Mouse (Mus musculus) frontal cortex, adult 2 months (tissue): ENCODE data around the gene C530008M17Rik. TPM values are rescaled to one million over a fixed set of nuclear protein-coding genes. Genes with fewer than 3 reads are reported as not detected.
A peak's percentile ranks its signal among the peaks of the same experiment; 100 is the strongest.

Experiments used
- DNase-seq, 2 experiments: peaks; one replicate each; pipeline ENCODE4 v3.0.0; 2022; ENCODE audit warnings: low spot score in 1 of 2; ENCODE audit errors: extremely low spot score in 1 of 2
- polyA plus RNA-seq: library from polyadenylated mRNA; depleted of rRNA; stranded (reverse); fragments of >200 nt; gene quantifications from 2 replicates; pipeline ENCODE4 v1.2.3, GENCODE M21; 2012; rRNA removed

The C530008M17Rik gene
- 33.1 and 38.0 TPM in 2 replicates for polyA plus RNA-seq

DNA sequence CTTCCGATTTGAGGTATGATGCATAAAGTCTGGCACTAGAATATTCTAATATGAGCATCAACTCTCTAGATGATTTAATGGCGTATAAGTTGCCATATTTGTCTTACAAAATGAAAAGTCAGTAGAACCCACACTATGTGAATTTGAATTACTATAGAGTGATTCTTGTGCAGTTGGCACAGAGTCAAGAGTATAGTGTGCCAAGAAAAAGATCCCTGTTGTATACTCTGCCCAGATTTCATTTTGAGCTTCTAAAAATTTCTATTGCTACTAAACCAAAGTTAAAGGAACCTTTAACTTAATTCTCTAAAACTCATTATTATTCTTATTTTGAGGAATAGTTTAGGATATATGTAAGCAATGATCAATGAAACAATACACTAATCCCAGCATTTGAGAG, at the start of gene C530008M17Rik:
Gene C530008M17Rik (plus strand): TSS at position 301 of the 400 bp plus-strand sequence.
- DNase-seq, result peak in 1 of 2 experiments; percentile 40

DNA sequence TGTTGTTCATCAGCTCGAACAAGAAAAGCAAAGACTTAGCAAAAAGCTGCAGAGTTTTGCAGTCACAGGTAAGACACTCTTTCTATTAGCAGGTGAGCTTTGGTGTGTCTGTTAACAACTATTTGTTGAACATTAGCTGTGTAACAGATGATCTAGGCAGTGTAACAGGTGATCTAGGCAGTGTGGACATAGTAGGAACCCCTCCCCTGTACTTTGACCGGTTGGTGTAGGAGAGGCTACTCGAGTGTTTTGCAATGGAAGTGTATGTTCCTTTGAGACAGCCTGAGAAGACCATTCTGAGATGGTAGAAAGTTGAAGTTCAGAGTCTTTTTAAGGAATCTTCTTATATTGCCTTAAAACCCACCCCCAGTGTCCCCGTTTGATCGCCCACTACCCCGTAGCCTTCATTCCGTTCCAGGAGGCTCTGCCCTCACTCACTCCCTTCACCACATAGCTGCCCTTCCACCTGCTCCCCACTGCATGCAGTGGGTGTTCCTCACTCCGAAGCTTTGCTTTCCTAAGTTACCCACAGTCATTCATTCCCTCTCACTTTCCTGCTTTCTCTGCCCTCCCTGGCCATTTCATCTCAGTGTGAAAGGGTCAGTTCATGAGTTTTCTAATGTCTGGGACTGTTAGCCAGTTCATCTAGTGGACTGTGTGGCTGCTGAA, 46.5 kb upstream of the C530008M17Rik start:
- DNase-seq, result no peak

DNA sequence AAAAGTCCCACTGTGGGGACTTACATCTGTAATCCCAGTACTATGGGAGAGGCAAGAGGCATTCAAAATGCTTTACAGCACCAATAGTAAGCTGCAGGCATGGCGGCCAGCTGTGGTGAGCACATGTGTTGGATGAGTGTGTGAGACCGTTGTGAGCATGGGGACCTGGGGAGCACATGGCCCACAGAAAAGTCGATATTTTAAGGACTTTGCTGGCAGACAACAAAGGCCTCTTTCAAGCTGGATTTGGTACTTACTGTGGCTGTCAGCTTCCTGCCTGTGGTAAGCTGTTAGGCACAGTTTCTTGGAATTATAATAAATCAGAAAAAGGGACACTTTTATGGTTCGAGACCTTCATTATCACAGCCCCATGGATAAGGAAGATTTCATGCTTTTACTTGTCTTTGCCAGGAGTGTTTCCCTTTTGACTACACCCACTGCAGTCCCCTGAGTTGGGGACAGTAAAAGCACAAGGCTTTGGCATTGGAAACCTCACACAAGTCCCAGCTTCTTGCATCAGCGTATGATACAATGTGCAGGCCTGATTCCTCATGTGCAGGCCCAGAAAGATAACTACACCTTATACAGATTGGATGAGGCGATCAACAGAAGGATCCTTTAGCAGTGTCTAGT, 43.3 kb upstream of the C530008M17Rik start:
- no peak for DNase-seq

DNA sequence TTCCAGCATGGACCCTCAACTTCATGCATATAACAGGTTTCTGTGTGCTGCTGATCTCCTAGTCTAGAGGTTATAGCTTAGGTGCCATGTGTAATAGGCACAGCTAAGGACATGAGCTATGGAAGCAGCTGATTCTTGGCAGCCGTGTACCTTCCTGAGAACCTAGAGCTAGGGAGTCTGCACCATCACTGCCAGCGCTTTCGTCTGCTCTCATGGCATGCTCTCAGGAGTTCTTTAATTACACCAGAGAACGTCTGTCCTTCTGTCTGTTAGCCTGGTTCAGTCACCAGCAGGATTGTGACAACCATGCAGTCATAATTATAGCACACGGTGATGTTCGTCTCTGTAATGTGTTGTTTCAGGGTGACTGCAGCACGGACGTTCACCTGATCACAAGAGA, 41.0 kb upstream of the C530008M17Rik start:
- no peak for DNase-seq

DNA sequence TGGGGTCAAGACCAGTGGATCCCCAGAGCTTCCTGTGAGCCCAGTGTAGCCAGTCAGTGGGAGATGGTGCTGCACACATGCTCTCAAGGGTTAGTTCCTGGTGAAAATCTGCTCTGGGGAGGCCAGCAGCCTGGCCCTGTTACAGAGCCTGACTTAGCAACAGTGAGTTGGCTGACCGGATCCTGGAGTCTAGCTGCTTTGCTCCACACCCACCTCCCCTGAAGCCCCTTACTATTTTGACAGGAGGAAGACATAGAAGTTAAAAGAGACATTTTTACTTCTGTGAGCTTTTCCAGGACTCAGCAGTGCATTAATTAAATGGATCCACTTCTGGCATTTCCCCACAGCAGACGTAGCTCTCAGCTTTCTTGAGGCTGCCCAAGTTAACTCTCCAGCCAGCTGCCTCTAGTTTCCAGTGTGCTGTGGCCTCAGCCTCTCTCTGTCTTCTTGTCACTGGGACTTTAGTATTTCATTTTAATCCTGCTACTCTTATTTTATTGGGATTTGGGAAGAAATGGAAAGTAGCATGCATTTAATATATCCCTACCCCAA, 40.0 kb upstream of the C530008M17Rik start:
- no peak for DNase-seq

DNA sequence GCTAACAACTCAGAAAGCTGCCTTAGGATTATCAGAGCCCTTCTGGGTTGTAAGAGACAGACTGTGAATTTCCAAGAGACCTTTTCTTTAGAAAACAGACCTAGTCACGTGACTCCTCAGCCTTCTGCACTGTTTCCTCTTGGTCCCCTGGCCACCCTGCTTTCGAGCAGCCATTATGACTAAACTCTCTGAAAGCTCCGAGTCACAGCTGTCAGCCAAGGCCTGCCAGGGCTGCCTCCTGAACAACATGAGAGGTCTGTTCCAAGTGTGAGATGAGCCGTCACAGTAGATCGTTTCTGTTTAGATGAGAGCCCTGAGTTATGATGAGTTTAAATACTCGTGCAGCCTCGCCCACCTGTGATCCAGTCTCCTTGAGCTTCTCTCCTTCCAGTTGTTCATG, 37.6 kb upstream of the C530008M17Rik start:
- DNase-seq, result no peak

DNA sequence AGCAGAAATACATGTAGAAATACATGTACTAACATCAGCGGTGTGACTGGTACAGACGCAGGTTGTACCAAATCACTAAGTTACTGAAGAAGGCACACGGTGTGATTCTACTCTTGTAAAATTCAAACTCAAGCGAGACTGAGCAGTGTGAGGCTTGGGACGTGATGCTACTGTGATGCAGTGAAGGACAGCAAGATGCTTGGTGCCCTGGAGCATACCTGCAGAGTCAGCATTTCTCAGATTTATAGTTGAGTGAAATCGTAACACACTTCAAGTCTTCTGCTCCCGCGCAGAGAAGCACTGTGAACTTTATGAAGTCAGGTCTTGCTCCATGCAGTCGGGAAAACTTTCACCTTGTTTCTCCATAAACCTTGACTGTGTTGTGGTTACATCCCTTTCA, 32.6 kb upstream of the C530008M17Rik start:
- no peak for DNase-seq

DNA sequence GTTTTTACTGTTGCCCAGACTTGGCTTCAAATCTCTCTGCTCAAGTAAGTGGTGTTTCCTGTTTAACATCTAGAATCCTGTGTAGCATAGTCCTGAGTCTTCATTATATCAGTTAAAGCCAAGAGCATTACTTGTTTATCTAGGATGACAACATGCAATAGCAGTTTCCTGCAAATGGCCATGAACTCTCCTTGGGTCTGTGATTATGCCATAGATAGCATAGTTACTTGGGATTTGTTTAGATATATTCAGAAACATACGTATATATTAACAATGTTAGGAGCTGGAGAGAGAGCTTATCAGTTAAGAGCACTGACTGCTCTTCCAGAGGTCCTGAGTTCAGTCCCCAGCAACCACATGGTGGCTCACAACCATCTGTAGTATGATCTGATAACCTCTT, 28.5 kb upstream of the C530008M17Rik start:
- no peak for DNase-seq

DNA sequence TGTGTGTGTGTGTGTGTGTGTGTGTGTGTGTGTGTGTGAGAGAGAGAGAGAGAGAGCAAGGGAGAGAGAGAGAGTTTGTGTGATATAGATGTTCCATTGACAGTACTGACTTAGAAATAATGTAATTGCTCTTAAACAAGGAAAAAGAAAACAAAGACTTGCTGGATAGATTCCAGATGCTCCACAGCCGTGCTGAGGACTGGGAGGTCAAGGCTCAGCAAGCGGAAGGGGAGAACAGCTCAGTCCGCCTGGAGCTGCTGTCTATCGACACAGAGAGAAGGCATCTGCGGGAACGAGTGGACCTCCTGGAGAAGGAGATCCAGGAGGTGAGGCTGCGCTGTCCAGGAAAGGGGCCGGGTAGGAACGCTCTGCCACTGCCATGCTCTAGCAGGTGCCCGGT, 22.3 kb upstream of the C530008M17Rik start:
- no peak for DNase-seq

DNA sequence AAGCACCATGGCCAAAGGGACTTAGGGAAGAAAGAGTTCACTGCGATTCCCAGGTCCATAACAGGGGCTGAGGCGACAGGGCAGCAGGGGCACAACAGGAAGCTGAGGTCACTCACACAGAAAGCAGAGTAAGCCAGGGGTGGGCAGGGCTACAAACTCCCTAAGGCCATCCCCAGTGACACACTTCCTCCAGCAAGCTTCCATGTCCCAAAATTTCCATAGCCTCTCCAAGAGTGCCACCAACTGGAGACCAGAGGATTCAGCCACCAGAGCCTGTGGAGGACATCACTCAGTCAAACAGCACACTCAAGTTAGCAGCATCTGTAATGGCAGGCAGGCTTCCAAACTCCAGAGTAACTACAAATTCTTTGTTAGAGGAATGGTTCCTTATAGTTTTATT, 20.7 kb upstream of the C530008M17Rik start:
- DNase-seq, result no peak

DNA sequence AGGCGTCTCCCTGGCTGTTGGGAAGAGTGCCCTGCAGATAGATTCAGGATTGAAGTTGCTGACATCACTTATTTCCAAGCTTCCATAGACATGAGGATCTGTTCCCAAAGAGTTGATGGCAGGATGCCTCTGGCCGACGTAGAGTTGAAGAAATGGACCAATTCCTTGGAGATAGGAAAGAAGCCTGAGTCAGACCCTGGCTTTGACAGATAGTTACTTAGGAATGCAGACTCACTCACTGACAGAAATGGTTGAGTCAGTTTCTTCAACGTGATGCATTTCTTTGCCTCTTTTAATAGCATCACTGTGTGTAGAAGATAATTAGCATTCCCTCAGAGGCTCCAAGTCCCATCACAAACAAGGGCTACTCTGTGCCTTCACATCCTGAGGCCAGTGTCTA, 14.2 kb upstream of the C530008M17Rik start:
- peak in 1 of 2 experiments; percentile 23 for DNase-seq

DNA sequence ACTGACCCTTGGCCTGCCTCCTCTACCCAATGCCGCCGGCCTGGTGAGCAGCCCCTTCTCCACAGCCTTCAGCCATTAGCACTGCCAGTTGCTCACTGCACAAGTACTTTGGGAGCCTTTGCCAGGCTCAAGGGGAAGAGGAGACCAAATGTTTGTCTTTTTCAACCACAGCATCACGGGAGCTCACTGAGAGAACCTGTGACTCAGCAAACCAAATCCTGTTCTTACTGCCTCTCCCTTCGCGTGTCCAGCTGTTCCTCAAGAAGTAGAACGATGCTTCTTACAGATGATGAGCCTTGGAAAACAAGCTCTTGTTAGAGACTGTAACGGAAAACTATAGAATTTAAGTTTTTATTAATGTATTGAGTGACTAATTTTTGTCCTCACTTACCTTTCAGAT, 12.1 kb upstream of the C530008M17Rik start:
- no peak for DNase-seq

DNA sequence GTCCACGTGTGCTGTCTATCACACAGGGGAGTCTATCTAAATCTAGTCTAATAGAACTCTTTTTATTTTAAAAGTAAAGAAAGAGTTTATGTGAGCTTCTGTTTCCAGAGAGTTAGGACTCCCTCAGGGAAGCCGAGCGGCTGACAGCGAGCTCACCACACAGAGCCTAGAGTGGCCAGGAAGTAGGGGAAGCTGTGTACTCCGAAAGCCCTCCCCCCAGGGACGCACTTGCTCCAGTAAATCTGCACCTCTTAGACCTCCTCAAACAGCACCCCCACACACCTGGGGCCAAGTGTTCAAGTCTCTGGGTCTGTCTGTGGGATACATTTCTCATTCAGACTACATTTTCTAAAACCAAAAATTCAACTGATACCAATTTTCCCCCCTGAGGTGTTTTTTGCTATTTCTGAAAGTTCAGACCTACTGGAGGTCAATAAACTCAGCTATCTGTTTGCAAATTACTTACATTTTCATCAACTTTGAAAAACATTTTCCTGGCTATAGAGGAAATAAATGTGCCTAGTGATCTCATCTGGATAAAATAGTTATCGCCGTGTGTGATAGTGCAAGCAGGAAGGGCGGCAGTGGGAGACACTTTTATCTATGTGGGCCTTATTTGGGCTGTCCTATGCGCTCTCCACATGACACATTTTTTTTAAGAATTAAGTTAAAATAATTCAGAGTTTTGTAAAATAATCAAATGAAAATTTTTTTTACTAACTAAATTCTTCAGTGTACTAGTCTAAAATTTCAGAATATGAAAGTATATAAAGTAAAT, 11.0 kb upstream of the C530008M17Rik start:
- DNase-seq, result no peak

DNA sequence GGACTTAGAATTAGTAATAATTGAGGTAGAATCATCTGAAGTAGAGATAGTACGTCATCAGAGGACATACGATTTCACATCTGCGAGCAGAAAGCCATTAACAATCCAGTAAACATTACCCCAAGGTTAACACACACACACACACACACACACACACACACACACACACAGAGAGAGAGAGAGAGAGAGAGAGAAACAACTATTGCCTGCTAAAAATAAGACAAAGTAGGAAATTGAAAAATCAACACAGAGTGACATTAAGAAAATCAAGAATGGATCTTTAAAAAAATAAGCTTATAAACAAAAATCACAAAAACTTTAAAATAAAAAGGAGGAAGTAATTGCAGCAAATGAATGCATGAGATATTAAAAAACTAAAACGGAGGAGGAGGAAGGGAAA, 6.4 kb upstream of the C530008M17Rik start:
- no peak for DNase-seq

DNA sequence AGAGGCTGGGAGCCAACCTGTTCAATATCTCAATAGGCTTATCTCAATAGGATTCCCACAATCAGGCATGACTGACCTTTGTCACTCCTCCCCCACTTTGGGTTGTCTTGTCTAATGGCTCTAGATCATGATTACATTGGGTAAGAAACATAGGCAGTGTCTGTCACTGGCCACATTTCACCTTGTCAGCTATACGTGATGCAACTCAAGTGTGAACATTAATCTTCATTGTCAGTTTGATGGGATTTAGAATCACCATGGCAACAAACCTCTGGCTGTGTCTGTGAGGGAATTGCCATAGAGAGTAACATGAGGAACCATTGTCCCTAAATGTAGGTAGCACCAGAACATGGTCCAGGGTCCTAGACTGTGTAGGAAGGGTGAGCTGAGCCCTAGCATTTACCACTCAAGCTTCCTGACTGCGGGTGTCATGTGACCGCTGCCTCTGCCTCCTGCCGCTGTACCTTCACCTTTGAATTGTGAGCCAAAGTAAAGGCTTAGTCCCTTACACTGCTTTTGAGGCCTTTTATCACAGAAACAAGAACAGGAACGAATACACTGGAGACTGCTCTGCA, 5.1 kb upstream of the C530008M17Rik start:
- DNase-seq, result no peak

DNA sequence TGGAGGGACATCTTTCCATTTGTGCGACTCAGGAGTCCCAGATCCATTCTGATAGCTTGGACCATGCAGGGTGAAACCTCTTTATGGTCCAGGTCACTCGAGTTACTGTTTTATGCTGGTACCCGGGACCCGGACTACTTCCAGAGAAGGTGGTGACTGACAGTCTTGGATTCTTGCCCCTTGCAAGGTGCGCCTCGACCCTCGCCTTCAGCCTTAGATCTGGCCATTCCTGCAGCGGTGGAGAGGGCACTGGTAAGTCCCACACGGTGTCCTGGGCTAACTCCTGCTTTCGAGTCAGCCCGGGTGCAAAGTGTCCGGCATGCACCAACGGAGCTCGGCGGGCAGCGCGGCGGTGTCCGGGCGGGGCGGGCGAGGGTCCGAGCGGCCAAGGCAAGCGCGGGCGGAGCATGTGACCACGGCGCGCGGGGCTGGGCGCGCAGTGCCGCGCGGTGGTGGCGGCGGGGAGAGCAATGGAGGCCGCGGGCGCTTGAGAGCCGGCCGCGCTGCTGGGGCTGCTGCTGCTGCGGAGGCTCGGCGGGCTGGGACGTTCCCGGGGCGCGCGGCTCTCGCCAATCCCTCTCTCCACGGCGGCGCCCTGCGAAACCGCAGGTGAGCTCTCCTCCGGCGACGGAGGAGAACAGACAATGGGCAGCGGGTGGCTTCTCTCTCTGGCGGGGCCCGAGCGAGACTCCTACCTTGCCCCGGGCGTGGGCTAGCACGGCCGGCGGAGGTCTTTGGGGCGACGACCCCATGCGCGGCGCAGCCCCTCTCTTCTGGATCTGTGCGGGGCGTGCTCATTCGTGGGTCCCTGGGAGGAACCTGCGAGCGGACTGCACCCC, 1.2 kb downstream of the C530008M17Rik start:
- DNase-seq, result peak in 1 of 2 experiments; percentile 68

DNA sequence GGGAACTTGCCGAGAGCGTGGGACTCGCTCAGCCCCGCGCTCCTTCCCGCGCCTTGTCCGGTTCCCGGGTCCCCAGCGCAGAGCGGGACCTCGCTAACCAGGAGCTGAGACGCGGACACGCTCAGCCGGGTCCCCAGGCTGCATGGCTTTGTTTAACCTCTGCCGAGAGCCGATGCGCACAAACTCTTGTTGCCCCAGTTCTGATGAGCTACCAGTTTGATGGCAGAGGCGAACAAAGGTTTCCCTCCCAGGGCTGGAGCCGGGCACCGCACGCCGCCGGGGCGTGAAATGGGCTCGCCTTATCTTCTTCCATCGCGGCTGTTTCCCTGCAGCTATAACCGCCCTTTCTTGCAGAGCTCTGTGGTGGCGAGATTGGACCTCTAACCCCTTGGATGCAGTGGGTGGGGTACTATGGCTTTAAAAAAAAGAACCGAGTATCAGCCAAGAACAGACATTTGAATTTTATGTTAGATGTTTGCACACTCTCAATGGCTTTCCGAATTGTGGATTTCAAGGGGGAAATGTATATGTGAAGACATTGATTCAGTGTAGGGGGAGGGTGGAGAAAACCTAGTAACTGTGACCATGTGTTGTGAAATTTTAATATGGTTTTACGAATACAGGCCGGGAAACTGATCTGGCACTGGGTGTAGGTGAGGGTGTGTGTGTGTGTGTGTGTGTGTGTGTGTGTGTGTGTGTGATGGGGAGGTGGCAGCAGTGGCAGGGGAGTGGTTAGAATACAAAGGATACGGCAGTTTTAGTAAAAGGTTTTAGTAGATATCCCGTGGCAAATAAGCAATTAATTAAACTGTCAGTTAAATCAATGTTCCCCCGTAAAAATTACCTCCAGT, 2.0 kb downstream of the C530008M17Rik start:
- DNase-seq, result peak in 1 of 2 experiments; percentile 28

DNA sequence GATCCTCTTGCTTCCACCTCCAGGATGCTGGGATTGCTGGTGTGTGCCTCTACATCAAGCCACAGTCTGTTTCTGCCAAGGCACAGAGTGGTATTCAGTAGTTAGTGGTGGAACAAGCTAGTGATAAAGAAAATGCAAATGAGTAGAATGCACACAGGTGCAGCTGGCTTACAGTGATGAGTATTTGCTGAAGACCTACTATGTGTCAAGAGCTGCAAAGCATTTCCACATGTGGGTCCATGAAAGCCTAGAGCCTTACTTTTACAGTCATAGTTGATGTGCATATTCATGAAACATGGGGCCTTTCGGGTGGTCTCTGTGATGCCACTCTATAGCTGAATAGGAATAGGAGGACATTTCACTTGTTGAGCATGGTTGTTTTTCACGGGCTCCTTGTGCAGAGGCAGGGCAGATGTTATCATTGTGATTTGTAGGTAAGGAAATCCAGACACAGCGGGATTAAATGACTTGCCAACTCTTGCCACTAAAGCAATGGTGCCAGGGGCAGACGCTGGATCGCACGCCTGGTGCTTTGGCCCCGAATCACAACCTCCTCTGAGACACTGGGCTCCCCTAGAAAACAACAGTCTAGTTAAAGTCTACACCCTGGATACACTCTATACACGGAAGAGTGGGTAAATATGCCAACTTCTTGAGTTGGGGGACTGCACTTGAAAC, 3.8 kb downstream of the C530008M17Rik start:
- DNase-seq, result no peak

DNA sequence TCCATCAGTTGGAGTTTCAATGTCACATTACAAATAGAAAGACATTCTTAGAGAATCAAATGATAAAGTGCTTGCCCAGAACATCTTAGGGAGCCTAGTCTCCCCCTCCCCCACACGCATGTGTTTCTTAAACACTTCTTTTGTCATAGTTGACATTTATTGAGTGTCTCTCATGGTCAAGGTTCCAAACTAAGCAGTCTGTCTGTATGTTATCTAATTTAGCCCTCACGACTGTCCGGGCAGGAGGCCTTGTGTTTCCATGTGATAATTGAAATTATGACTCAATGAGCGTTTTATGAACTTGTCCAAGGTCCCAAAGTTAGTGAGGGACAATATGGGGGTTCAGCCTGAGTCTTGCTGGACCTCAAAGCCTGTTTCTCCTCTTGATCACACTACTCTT, 5.0 kb downstream of the C530008M17Rik start:
- DNase-seq, result no peak
